Mouse (Mus musculus): Measurements from ENCODE around the gene Osbpl5.
A peak's percentile ranks its signal among the peaks of the same experiment; 100 is the strongest.
"Not testable (repeated sequence)": the region's sequence is repeated elsewhere in the genome, so short reads cannot be mapped to it uniquely, and the experiment has no call there.

Gene Osbpl5

DNA sequence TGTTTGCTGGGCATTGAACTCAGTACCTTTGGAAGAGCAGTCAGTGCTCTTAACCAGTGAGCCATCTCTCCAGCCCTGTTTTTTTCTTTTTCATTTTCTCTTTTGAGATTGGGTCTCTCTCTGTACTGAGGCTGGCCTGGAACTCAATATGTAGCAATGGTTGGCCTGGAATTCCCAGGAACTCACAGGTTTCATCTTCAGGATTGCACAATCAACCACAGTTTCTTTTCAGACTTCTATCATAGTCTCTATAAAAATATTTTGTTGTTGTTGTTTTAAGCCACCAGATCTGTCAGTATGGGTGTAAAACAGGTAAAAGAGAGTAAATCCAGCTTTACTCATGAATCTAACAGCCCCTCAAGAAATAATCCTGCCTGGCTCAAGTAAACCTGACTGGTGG is 96.0 kb downstream of the Osbpl5 start:
- ATAC-seq (ENCODE audit: insufficient number of reproducible peaks, low FRiP score, low TSS enrichment), result no peak

- ATAC-seq (ENCODE audit: insufficient number of reproducible peaks, low FRiP score, low TSS enrichment), result not testable (repeated sequence)
Measured at GRCm38 (mm10) chr7:143649769-143650346, 106.9 kb downstream of the Osbpl5 start.

- peak; percentile 61; the same call in 1 of the 2 replicates for ATAC-seq (ENCODE audit: insufficient number of reproducible peaks, low FRiP score, low TSS enrichment)
Measured at GRCm38 (mm10) chr7:143649034-143649768, 107.6 kb downstream of the Osbpl5 start, which contains the start of gene Tnfrsf22. Gene Tnfrsf22, minus strand, starts transcription at chr7:143649661.

DNA sequence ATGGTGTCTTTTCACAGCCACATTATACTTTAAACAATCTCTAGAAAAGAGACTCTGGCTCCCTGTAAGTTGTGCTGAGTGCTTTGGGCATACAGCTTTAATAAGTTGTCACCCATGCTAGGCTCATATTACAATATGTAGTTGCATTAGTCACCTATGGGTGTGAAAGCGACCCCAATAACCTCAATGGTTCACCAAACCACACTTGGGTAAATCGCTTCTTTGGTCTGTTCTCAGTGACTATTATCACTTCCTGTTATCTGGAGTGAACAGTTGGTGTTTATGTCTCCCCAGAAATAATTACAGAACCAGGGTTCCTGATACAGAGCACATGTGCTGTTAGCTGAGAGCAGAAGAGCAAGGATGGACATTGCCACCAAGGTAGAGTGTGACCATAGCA is 112.8 kb downstream of the Osbpl5 start:
- ATAC-seq (ENCODE audit: insufficient number of reproducible peaks, low FRiP score, low TSS enrichment), result not testable (repeated sequence)

Data from cerebellum, adult (tissue).